Mouse (Mus musculus) liver, embryonic 13.5 days (tissue): ENCODE results near the gene 2610528A11Rik. TPM values are rescaled to one million over a fixed set of nuclear protein-coding genes. Genes with fewer than 3 reads are reported as not detected.

Source experiments
- ATAC-seq: fragments of 200-750 bp; cut with Nextera tagmentation; 2 replicates; pipeline ENCODE4 v1.8.0; 2017; ENCODE audit warnings: low read depth, mild to moderate bottlenecking, moderate number of reproducible peaks, moderate library complexity
- DNase-seq: peaks from one replicate; pipeline ENCODE4 v3.0.0; 2022
- H3K27ac ChIP-seq: fragments of 300-500 bp; sonication (generic); 2 replicates; pipeline ENCODE4 v1.5.1; 2015; ENCODE audit warnings: moderate library complexity, mild to moderate bottlenecking, inconsistent platforms
- H3K27me3 ChIP-seq: fragments of 300-500 bp; sonication (generic); 2 replicates; pipeline ENCODE4 v1.6.1; 2015; ENCODE audit warnings: mild to moderate bottlenecking, inconsistent platforms
- H3K36me3 ChIP-seq: fragments of 300-500 bp; sonication (generic); 2 replicates; pipeline ENCODE4 v1.6.1; 2015; ENCODE audit warnings: mild to moderate bottlenecking, inconsistent platforms
- H3K4me1 ChIP-seq: fragments of 300-500 bp; sonication (generic); replicated peaks from 2 replicates; pipeline ENCODE4 v1.6.1; 2015; ENCODE audit warnings: inconsistent platforms
- H3K4me2 ChIP-seq: fragments of 300-500 bp; sonication (generic); 2 replicates; pipeline ENCODE4 v1.6.1; 2015; ENCODE audit warnings: inconsistent platforms, mild to moderate bottlenecking, moderate library complexity
- H3K4me3 ChIP-seq: fragments of 300-500 bp; sonication (generic); replicated peaks from 2 replicates; pipeline ENCODE4 v1.5.1; 2015; ENCODE audit warnings: mild to moderate bottlenecking, inconsistent platforms
- H3K9ac ChIP-seq: fragments of 300-500 bp; sonication (generic); 2 replicates; pipeline ENCODE4 v1.6.1; 2015; ENCODE audit warnings: mild to moderate bottlenecking, inconsistent platforms
- H3K9me3 ChIP-seq: fragments of 300-500 bp; sonication (generic); replicated peaks from 2 replicates; pipeline ENCODE4 v1.6.1; 2016; ENCODE audit warnings: inconsistent platforms
- WGBS: fragments of 180-500 bp; shearing (Covaris S2); methylation state at CpG from one replicate; pipeline ENCODE4 v1.1.7; 2015; ENCODE audit not compliant: insufficient replicate concordance; 5-methylcytosine and 5-hydroxymethylcytosine counted together
- polyA plus RNA-seq: library from polyadenylated mRNA; unstranded; fragments of >200 nt; fragmentation: Nextera tagmentation; extraction: Ambion mirVana; gene quantifications from 2 replicates; pipeline ENCODE4 v1.2.1, GENCODE M21; 2015

The 2610528A11Rik gene
- polyA plus RNA-seq, 1 experiment from 2014 or later: 0.18 TPM

DNA sequence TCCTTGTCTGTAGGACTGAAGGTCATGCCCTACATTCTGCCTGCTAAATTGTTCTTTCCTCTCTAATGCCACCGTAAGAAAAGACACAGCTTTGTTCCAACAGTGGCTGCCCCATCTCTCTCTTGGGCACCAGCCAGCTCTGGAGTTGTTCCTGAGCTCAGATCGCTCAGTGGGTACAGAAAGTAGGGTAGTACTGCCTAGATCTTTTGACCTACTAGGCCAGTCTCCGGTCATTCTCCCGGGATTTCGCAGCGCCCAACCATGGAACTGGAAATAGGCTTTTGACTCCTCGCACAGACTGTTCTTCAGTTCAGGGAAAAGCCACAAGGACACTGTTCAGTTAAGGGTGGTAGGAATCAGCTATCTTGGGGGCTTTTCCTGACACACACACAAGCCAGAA, 891 bp downstream of the 2610528A11Rik start:
- Histone ChIP-seq H3K27me3 (no peaks in the 10 kb centered on the region), H3K27ac (no peak overlapping the region), H3K9ac (no peak overlapping the region), H3K36me3 (no peaks in the 10 kb centered on the region), H3K9me3 (no peaks in the 10 kb centered on the region), H3K4me3 (no peak overlapping the region), H3K4me1 (no peaks in the 10 kb centered on the region), H3K4me2 (no peak overlapping the region)
- no peak for ATAC-seq
- 80% methylated on average over 7 of the region's 7 CpGs for WGBS
- DNase-seq: no peak

DNA sequence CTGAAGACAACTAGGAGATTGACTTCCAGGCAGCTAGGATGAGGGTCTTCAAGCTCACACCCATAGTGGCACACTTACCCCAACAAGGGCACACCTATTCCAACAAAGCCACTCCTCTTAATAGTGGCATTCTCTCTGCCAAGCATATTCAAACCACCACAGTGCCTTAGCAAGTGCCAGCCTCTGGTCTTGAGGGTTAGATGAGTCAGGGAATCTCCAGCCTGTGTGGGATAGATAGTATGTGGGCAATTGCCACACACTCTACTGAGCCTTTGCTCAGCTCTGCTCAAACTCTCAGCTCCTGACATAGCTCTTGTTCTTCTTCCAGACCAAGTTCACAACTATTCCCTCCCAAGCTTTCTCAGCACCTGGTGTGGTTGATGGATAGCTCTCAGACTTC, 2.5 kb downstream of the 2610528A11Rik start:
- no peaks in the 10 kb centered on the region for H3K4me1 ChIP-seq
- H3K27me3 ChIP-seq: no peaks in the 10 kb centered on the region
- H3K27ac ChIP-seq: no peak overlapping the region
- no peak overlapping the region for H3K4me3 ChIP-seq
- ATAC-seq (no peak), DNase-seq (no peak)
- no peaks in the 10 kb centered on the region for H3K36me3 ChIP-seq
- no peak overlapping the region for H3K4me2 ChIP-seq
- H3K9me3 ChIP-seq: no peaks in the 10 kb centered on the region
- H3K9ac ChIP-seq: no peak overlapping the region

DNA sequence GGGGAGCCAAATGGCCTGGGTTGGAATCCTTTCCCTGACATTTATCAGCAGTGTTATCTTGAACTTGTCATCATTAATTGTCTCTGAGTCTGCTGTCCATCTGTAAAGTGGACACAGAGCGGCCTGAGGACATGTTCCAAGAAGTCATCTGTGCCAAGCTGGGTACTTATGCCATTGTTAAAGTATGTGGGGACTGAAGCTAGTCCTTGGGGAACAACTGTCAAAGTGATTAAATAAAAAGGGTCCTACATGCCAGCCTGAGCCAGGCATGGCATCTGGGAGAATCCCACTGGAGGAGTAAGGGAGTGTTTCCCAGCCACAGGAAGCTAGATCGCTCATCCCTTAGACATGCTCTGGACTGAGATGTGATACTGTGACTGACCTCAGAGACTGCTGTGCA, 3.4 kb downstream of the 2610528A11Rik start:
- Histone ChIP-seq H3K4me2 (no peak overlapping the region), H3K4me3 (no peak overlapping the region), H3K27ac (no peak overlapping the region), H3K4me1 (no peaks in the 10 kb centered on the region), H3K36me3 (no peaks in the 10 kb centered on the region), H3K9me3 (no peaks in the 10 kb centered on the region), H3K27me3 (no peaks in the 10 kb centered on the region), H3K9ac (no peak overlapping the region)
- DNase-seq (no peak), ATAC-seq (no peak)
- WGBS: 55% methylated on average over 2 of the region's 2 CpGs

DNA sequence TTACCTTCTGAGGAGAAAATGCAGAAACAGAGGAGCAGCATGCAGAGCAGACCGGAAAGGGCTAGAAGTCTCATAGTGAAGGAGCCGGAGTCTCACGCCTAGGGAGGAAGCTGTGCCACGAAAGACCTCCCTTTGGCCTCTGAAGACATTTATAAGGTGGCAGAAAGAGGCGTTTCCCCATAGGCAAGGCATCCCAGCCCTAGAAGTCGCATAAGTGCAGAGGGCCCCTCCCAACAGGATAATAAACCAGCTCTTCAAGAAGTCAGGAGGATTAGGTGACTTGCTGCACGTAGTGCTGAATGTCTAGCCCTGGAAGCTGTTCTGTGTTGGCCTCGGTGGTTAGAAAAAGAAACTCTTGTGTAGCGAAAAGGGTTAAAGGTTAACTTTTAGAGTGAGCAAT, 3.8 kb downstream of the 2610528A11Rik start:
- H3K4me2 ChIP-seq: no peak overlapping the region
- no peaks in the 10 kb centered on the region for H3K4me1 ChIP-seq
- H3K9ac ChIP-seq: no peak overlapping the region
- H3K9me3 ChIP-seq: no peaks in the 10 kb centered on the region
- no peaks in the 10 kb centered on the region for H3K27me3 ChIP-seq
- H3K36me3 ChIP-seq: no peaks in the 10 kb centered on the region
- DNase-seq: no peak
- 41% methylated on average over 9 of the region's 9 CpGs for WGBS
- H3K27ac ChIP-seq: no peak overlapping the region
- no peak for ATAC-seq
- no peak overlapping the region for H3K4me3 ChIP-seq

DNA sequence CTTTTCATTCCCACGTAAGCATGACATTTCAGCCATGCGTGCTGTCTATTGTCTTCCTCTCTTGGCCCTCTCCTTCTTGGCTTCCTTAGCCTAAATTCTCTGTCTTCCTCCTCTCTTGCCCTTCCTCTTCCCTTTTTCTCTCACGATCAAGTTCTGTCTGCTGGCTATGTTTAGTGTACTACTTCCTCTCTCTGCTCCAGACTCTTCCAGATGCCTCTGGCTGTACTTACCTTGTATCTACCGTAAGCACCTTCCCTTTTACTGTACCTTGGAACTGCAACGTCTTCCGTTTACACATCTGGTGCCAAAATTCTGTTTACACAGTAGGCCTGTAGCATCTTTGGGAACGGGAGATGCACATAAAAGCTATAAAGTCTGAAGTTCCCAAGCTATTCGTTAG, 4.4 kb downstream of the 2610528A11Rik start:
- no peaks in the 10 kb centered on the region for H3K4me1 ChIP-seq
- ATAC-seq (no peak), DNase-seq (no peak)
- no peaks in the 10 kb centered on the region for H3K9me3 ChIP-seq
- WGBS: 40% methylated on average over 8 of the region's 8 CpGs
- no peak overlapping the region for H3K9ac ChIP-seq
- H3K27me3 ChIP-seq: no peaks in the 10 kb centered on the region
- H3K4me2 ChIP-seq: no peak overlapping the region
- no peak overlapping the region for H3K4me3 ChIP-seq
- no peaks in the 10 kb centered on the region for H3K36me3 ChIP-seq
- H3K27ac ChIP-seq: no peak overlapping the region

DNA sequence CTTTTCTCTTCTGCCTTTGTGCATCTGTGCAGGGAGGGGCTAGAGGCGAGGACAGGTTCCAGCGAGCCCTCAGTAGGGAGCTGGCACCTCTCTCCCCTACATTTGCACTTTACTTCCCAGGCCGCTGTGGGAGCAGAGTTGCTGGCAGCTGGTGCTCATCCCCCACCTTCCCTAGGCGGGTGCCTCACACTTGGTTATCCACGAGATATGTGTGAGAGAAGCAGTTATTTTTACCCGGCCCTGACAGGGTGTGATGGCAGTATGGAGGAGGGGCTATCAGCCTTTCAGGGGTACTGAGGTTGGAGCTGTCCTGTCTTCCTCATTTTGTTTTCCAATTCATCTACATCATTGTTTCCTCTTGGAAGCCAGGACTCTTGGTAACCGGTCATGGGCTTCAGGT, 8.0 kb downstream of the 2610528A11Rik start:
- DNase-seq (no peak), ATAC-seq (no peak)
- no peak overlapping the region for H3K4me3 ChIP-seq
- H3K27me3 ChIP-seq: 0 out of 2 replicates have a peak, but pooled peaks cover 4% of the 10 kb centered on the region
- H3K9me3 ChIP-seq: no peaks in the 10 kb centered on the region
- no peaks in the 10 kb centered on the region for H3K36me3 ChIP-seq
- no peak overlapping the region for H3K27ac ChIP-seq
- no peak overlapping the region for H3K4me2 ChIP-seq
- 20% methylated on average over 7 of the region's 7 CpGs for WGBS
- H3K9ac ChIP-seq: no peak overlapping the region
- no peaks in the 10 kb centered on the region for H3K4me1 ChIP-seq

DNA sequence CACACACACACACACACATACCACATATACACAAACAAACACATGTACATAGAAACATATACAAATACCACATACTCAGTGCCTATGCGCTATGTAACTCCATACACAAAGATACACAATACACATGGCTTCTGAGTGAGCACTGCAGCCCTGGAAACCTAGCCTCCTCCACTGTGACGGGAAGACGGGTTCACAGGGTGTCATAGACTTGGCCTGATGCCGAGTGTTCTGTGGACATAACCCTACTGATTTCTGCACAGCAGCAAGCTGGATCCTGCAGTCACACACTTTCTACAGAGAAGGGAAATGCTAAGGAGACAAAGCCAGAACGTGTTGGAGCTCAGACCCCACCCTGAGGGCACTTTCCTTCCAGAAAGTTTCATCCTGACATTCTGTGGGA, 9.1 kb downstream of the 2610528A11Rik start:
- WGBS: 56% methylated on average over 5 of the region's 5 CpGs
- Histone ChIP-seq H3K9ac (no peak overlapping the region), H3K4me3 (no peak overlapping the region), H3K9me3 (no peaks in the 10 kb centered on the region), H3K36me3 (no peaks in the 10 kb centered on the region), H3K27me3 (0 out of 2 replicates have a peak, but pooled peaks cover 4% of the 10 kb centered on the region), H3K4me2 (no peak overlapping the region), H3K27ac (no peak overlapping the region), H3K4me1 (no peaks in the 10 kb centered on the region)
- DNase-seq: no peak
- ATAC-seq: no peak

DNA sequence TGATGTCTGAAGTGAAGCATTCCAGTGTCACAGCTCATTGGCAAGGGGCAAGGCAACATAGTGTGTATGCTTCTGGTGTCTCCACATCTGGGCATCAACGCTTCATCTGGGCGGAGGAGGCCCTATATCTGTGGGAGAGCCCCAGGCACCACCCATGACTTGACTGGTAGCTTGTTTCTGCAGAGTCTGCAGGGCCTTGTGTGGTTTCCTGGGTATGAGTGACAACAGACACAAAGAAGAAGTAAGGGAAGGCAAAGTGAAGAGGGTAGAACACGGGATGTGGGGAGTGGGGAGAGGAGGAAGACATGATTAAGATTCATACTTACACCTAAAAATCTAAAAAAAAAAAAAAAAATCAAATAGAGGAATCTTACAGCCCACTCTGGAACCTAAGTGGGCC, 11.3 kb downstream of the 2610528A11Rik start:
- H3K27ac ChIP-seq: no peak overlapping the region
- DNase-seq: no peak
- no peak overlapping the region for H3K9ac ChIP-seq
- H3K27me3 ChIP-seq: peaks cover 25% of the 10 kb centered on the region
- ATAC-seq: no peak
- no peaks in the 10 kb centered on the region for H3K9me3 ChIP-seq
- no peak overlapping the region for H3K4me2 ChIP-seq
- no peaks in the 10 kb centered on the region for H3K4me1 ChIP-seq
- no peak overlapping the region for H3K4me3 ChIP-seq
- WGBS: 26% methylated on average over 3 of the region's 3 CpGs
- H3K36me3 ChIP-seq: no peaks in the 10 kb centered on the region

DNA sequence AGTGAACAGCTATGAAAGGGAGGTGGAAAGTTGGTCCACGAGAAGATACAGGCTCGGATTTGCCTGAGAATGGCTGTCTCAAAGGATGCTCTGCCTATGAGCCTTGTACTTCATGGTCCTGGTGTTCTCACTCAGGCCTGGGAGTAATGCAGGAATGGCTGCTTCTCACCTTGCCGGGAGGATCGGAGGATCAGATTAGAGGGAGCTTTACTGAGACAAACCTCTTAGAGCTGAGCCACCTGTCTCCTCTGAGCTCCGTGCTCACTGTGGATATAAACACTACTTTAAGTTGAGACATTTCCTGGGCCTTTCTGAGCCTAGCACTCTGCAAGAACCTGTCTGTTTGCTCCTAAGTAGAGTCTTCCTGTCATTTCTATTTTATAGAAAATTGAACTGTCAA, 12.3 kb downstream of the 2610528A11Rik start:
- 47% methylated on average over 5 of the region's 5 CpGs for WGBS
- no peak overlapping the region for H3K4me3 ChIP-seq
- H3K4me2 ChIP-seq: no peak overlapping the region
- ATAC-seq (no peak), DNase-seq (no peak)
- H3K9ac ChIP-seq: no peak overlapping the region
- H3K9me3 ChIP-seq: no peaks in the 10 kb centered on the region
- H3K27ac ChIP-seq: no peak overlapping the region
- no peaks in the 10 kb centered on the region for H3K4me1 ChIP-seq
- H3K27me3 ChIP-seq: peaks cover 35% of the 10 kb centered on the region
- H3K36me3 ChIP-seq: no peaks in the 10 kb centered on the region

DNA sequence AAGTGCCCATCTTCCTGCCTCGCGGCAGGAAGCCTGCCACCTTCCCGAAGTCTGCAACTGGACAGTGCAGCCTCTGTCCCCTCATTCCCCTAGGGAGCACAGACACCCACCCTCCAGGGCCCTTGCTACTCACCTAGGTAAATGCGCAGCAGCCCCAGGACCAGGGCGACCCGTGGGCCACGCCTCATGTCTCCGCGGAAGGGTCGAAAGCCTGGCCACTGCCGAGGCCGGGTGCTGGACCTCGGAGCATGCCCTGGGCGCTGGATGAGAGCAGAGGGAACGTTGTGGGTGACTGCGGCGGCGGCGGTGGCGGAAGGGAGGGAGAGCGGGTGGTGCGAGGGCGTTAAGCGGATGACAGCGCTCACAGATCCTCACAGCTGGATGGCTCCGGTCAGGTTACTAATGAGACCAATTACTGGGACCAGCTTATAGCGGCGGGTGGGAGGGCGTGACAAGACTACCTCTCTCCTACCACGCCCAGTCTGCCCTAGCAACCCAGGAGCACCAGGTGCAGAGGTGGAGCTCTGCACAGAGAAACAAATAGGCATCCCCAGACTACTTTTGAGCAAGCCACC, 15.8 kb downstream of the 2610528A11Rik start, which contains the start of gene Cdhr1:
Cdhr1 (minus strand) TSS at position 392 of the 575 bp plus-strand sequence.
- Histone ChIP-seq H3K36me3 (no peaks in the 10 kb centered on the region), H3K4me3 (no peak within 1 kb of the TSS), H3K4me1 (no peaks in the 10 kb centered on the region), H3K4me2 (0 out of 2 replicates have a peak within 1 kb of the TSS, but pooled peaks have one; percentile 23), H3K27ac (no peak within 1 kb of the TSS), H3K27me3 (peaks cover 36% of the 10 kb centered on the region), H3K9me3 (no peaks in the 10 kb centered on the region), H3K9ac (no peak within 1 kb of the TSS)
- DNase-seq (no peak), ATAC-seq (no peak)
- WGBS: 4% methylated on average over 30 of the region's 30 CpGs

DNA sequence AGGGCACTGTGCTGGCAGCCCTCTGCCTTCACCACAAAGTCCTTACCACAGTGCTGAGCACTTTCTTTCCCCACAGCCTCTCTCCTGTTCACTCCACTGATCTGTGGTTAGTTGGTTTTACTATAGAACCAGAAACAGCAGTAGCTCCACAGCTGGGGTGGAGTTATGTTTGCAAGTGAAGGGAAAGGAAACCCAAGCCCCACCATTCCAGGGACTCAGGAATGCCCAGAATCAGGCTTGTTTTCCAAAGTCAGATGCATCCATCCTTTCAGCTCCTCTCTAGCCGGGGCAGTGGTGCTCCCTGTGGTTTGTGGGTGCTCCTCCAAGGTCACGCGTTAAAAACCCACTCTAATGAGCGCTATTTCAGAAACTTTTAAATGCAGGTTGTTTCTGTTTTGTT, 18.3 kb downstream of the 2610528A11Rik start:
- no peaks in the 10 kb centered on the region for H3K9me3 ChIP-seq
- DNase-seq: no peak
- H3K4me3 ChIP-seq: no peak overlapping the region
- WGBS: 60% methylated on average over 4 of the region's 4 CpGs
- ATAC-seq: no peak
- H3K4me2 ChIP-seq: no peak overlapping the region
- peaks cover 32% of the 10 kb centered on the region for H3K27me3 ChIP-seq
- H3K27ac ChIP-seq: no peak overlapping the region
- no peaks in the 10 kb centered on the region for H3K36me3 ChIP-seq
- no peaks in the 10 kb centered on the region for H3K4me1 ChIP-seq
- no peak overlapping the region for H3K9ac ChIP-seq

DNA sequence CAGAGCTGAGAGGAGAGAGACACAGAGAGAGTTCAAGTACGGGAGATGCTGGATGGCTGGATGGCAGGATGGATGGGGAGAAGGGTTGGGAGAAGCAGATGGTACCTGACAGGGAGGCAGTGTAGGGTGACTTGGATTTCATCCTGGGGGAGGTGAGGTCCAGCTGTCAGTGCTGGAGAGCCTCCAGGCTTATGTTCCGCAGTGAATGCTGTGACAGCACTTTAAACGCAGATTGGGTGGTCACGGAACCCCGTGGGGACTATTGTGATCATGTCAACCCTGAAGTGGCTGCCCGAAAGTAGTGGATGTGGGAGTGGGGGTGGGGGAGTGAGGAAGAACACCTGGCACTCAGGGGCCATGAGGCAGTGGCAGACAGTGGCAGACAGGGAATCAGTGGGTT, 19.4 kb downstream of the 2610528A11Rik start:
- 73% methylated on average over 6 of the region's 6 CpGs for WGBS
- Histone ChIP-seq H3K36me3 (no peaks in the 10 kb centered on the region), H3K27ac (no peak overlapping the region), H3K9me3 (no peaks in the 10 kb centered on the region), H3K4me2 (no peak overlapping the region), H3K4me1 (no peaks in the 10 kb centered on the region), H3K4me3 (no peak overlapping the region), H3K27me3 (peaks cover 30% of the 10 kb centered on the region), H3K9ac (no peak overlapping the region)
- ATAC-seq: no peak
- no peak for DNase-seq
